In genomic region chr7:141052421-141052820, GRCm38 (mm10) we compare ENCODE assay signal across 34 mouse cellular contexts. TPM values are rescaled to one million over a fixed set of nuclear protein-coding genes. Genes with fewer than 3 reads are reported as not detected.
"Had no signal": no experiment of that assay in that cellular context is flagged by ENCODE, and none has a peak within 500 bp of the region (broad histone marks: within the 10 kb centered on the region; RNA-seq: fewer than 3 reads in every experiment).

No protein-coding gene starts in this region.

- H3K4me3 ChIP-seq: heart, adult 2 months; heart, embryonic 10.5 days; heart, embryonic 12.5 days; hindbrain, embryonic 10.5 days; hindbrain, embryonic 12.5 days; intestine, embryonic 15.5 days; layer of hippocampus, adult 2 months; left cerebral cortex, adult 2 months; limb, embryonic 10.5 days; limb, embryonic 12.5 days; liver, embryonic 13.5 days had no signal

- ATAC-seq: hindbrain, embryonic 16.5 days; inflammation-experienced regulatory T-cells, adult 6 months; intestine, embryonic 15.5 days; intestine, postnatal 0 days had no signal

- H3K9ac ChIP-seq: heart, embryonic 12.5 days; hindbrain, embryonic 12.5 days; hindbrain, embryonic 14.5 days; intestine, embryonic 15.5 days; limb, embryonic 12.5 days; liver, embryonic 13.5 days had no signal

- H3K9me3 ChIP-seq: heart, embryonic 10.5 days; heart, embryonic 12.5 days; hindbrain, embryonic 10.5 days; hindbrain, embryonic 12.5 days; intestine, embryonic 15.5 days; limb, embryonic 12.5 days; liver, embryonic 13.5 days had no signal

- H3K36me3 ChIP-seq: heart, embryonic 10.5 days; heart, embryonic 12.5 days; hindbrain, embryonic 12.5 days; intestine, embryonic 15.5 days; limb, embryonic 12.5 days; liver, embryonic 13.5 days had no signal

- DNase-seq: gastrocnemius, postnatal 14 days; gastrocnemius, postnatal 36 days; heart, adult 2 months; heart, postnatal 10 days; heart, postnatal 4 days; kidney, postnatal 14 days; liver, embryonic 13.5 days; lung, adult 18-20 months had no signal

- H3K4me2 ChIP-seq: heart, embryonic 12.5 days; hindbrain, embryonic 12.5 days; hindbrain, embryonic 14.5 days; intestine, embryonic 15.5 days; limb, embryonic 12.5 days; liver, embryonic 13.5 days had no signal

- H3K27ac ChIP-seq: heart, adult 2 months; heart, embryonic 10.5 days; hindbrain, embryonic 10.5 days; hindbrain, embryonic 12.5 days; hindbrain, embryonic 14.5 days; intestine, embryonic 15.5 days; kidney, postnatal 0 days; layer of hippocampus, adult 2 months; left cerebral cortex, adult 2 months; limb, embryonic 10.5 days; limb, embryonic 12.5 days; liver, embryonic 13.5 days had no signal

- H3K27me3 ChIP-seq: hindbrain, embryonic 12.5 days; intestine, embryonic 15.5 days; limb, embryonic 12.5 days had no signal

RNA-seq across cellular contexts. Expression of gene B4galnt4, which starts 8.5 kb away (rescaled TPM):
- total RNA-seq: gastrocnemius, adult 18-20 months had no signal

RNA-seq across cellular contexts. Expression of gene Gm17387, which starts 23.5 kb away (rescaled TPM):
- total RNA-seq: gastrocnemius, adult 18-20 months; gastrocnemius, adult 8-10 months; gastrocnemius, postnatal 14 days; gastrocnemius, postnatal 36 days; heart, adult 2 months; heart, postnatal 10 days; heart, postnatal 25 days; heart, postnatal 4 days; layer of hippocampus, adult 2 months; layer of hippocampus, postnatal 10 days; layer of hippocampus, postnatal 25 days; left cerebral cortex, adult 2 months; left cerebral cortex, postnatal 14 days; left cerebral cortex, postnatal 36 days had no signal
- polyA plus RNA-seq: gonadal fat pad, adult 2 months; heart, adult 2 months; heart, embryonic 10.5 days; heart, embryonic 12.5 days; heart, embryonic 14.5 days; heart, embryonic 16.5 days; hindbrain, embryonic 10.5 days; hindbrain, embryonic 12.5 days; hindbrain, embryonic 14.5 days; hindbrain, embryonic 16.5 days; inflammation-experienced regulatory T-cells, adult 6 months; intestine, embryonic 15.5 days; intestine, postnatal 0 days; kidney, embryonic 14.5 days; kidney, postnatal 0 days; limb, embryonic 10.5 days; limb, embryonic 12.5 days; limb, embryonic 14.5 days; liver, embryonic 13.5 days had no signal

RNA-seq across cellular contexts. Expression of gene Pkp3, which starts 25.6 kb away (rescaled TPM):
- total RNA-seq: gastrocnemius, adult 18-20 months; gastrocnemius, adult 8-10 months; gastrocnemius, postnatal 14 days; layer of hippocampus, adult 2 months; layer of hippocampus, postnatal 10 days; layer of hippocampus, postnatal 25 days; left cerebral cortex, adult 2 months; left cerebral cortex, postnatal 36 days had no signal
- polyA plus RNA-seq: hindbrain, embryonic 14.5 days had no signal

RNA-seq across cellular contexts. Expression of gene Ifitm6, which starts 34.7 kb away (rescaled TPM):
- total RNA-seq: gastrocnemius, adult 18-20 months; gastrocnemius, adult 8-10 months; gastrocnemius, postnatal 14 days; gastrocnemius, postnatal 36 days; layer of hippocampus, adult 2 months; layer of hippocampus, postnatal 10 days; layer of hippocampus, postnatal 25 days; left cerebral cortex, postnatal 14 days; left cerebral cortex, postnatal 36 days had no signal
- polyA plus RNA-seq: heart, embryonic 10.5 days; heart, embryonic 12.5 days; hindbrain, embryonic 10.5 days; hindbrain, embryonic 12.5 days; limb, embryonic 10.5 days; limb, embryonic 12.5 days had no signal
